Comparison of ENCODE assay signal across 8 mouse cellular contexts in genomic region chr12:24832438-24832837, GRCm38 (mm10). TPM values are rescaled to one million over a fixed set of nuclear protein-coding genes. Genes with fewer than 3 reads are reported as not detected.
DNase-seq lines count a peak whose midpoint lies in the region; ATAC-seq and TF ChIP-seq lines count a peak whose summit lies in the region.

No protein-coding gene starts in this region.

- TF ChIP-seq EP300 in CH12.LX (IDR thresholded peaks at IDR 0.05; ENCODE audit: low read length): no peak

- H3K36me3 ChIP-seq in CH12.LX (replicated peaks in 1 of 2; ENCODE audit: control insufficient read depth in 1 of 2, insufficient read depth in 1 of 2, low read length in 1 of 2): no peaks in the 10 kb centered on the region
- H3K36me3 ChIP-seq in forebrain, embryonic 13.5 days (ENCODE audit: poor library complexity, severe bottlenecking): no peaks in the 10 kb centered on the region
- H3K36me3 ChIP-seq in liver, embryonic 12.5 days: no peaks in the 10 kb centered on the region

- in situ Hi-C loops in CH12.LX (cut with MboI; ENCODE audit: low pct_ligation_motif_present, low pct_unique_long_range_greater_than_20kb, low sequenced_read_pairs): no loop called here

- H3K79me2 ChIP-seq in CH12.LX (replicated peaks; ENCODE audit: control insufficient read depth, extremely low read depth, insufficient read depth, poor library complexity, severe bottlenecking): no peaks in the 10 kb centered on the region

- WGBS in forebrain, embryonic 13.5 days: 23% methylated on average over 2 of the region's 2 CpGs
- 44% methylated on average over 2 of the region's 2 CpGs for WGBS in liver, embryonic 12.5 days (ENCODE audit: insufficient replicate concordance)

- TF ChIP-seq RAD21 in CH12.LX (IDR thresholded peaks at IDR 0.05; ENCODE audit: low read depth, low read length): no peak

- peak; percentile 30 for DNase-seq in heart, adult 11 months
- no peak for DNase-seq in heart, adult 8-10 months (ENCODE audit: low spot score)
- no peak for DNase-seq in CH12.LX (ENCODE audit: extremely low read depth)
- DNase-seq in c-Kit-positive CD71-positive TER-119-positive erythroid progenitor cells, embryonic 14.5 days (ENCODE audit: low spot score): no peak
- DNase-seq in frontal cortex, adult 2 months (ENCODE audit: extremely low spot score in 1 of 2, low spot score in 1 of 2): no peak

- no peak overlapping the region for H3K27ac ChIP-seq in CH12.LX (ENCODE audit: insufficient read depth, low read depth)
- H3K27ac ChIP-seq in forebrain, embryonic 13.5 days: no peak overlapping the region
- H3K27ac ChIP-seq in liver, embryonic 12.5 days: no peak overlapping the region

- TF ChIP-seq POLR2A in CH12.LX (IDR thresholded peaks at IDR 0.05; ENCODE audit: low read depth, low read length): no peak

- no peak overlapping the region for H3K4me3 ChIP-seq in CH12.LX (replicated peaks in 1 of 3; ENCODE audit: low read depth in 2 of 3, low read length in 2 of 3, poor library complexity in 1 of 3)
- H3K4me3 ChIP-seq in forebrain, embryonic 13.5 days: peak overlapping the region; percentile 88
- H3K4me3 ChIP-seq in liver, embryonic 12.5 days: peak overlapping the region; percentile 85

- no peak for ATAC-seq in forebrain, embryonic 13.5 days
- no peak for ATAC-seq in liver, embryonic 12.5 days
- ATAC-seq in megakaryocyte progenitor cell, adult 5-6 weeks (replicated peaks; ENCODE audit: poor library complexity): no peak

- peaks cover 2 to 9% of the 10 kb centered on the region in 2 experiments; a peak in 1 of 4 replicates for H3K4me1 ChIP-seq in CH12.LX (ENCODE audit: control insufficient read depth in 1 of 2, insufficient read depth in 2 of 2)
- H3K4me1 ChIP-seq in forebrain, embryonic 13.5 days: peaks cover 42% of the 10 kb centered on the region
- H3K4me1 ChIP-seq in liver, embryonic 12.5 days: peaks cover 47% of the 10 kb centered on the region

- H3K9me3 ChIP-seq in CH12.LX (replicated peaks; ENCODE audit: low read length): no peaks in the 10 kb centered on the region
- H3K9me3 ChIP-seq in forebrain, embryonic 13.5 days (replicated peaks): no peaks in the 10 kb centered on the region
- H3K9me3 ChIP-seq in liver, embryonic 12.5 days (replicated peaks): no peaks in the 10 kb centered on the region

- H3K27me3 ChIP-seq in CH12.LX (replicated peaks): peaks cover 20% of the 10 kb centered on the region
- H3K27me3 ChIP-seq in forebrain, embryonic 13.5 days: no peaks in the 10 kb centered on the region
- H3K27me3 ChIP-seq in liver, embryonic 12.5 days (replicated peaks): 0 out of 2 replicates have a peak, but pooled peaks cover 26% of the 10 kb centered on the region

- no peak overlapping the region for H3K9ac ChIP-seq in CH12.LX (ENCODE audit: insufficient read depth, low read depth)
- peak overlapping the region; percentile 92 for H3K9ac ChIP-seq in forebrain, embryonic 13.5 days
- H3K9ac ChIP-seq in liver, embryonic 12.5 days: peak overlapping the region; percentile 84

- H3K4me2 ChIP-seq in CH12.LX (ENCODE audit: insufficient read depth, low read depth, poor library complexity, severe bottlenecking): peak overlapping the region; percentile 96
- peak overlapping the region; percentile 70 for H3K4me2 ChIP-seq in forebrain, embryonic 13.5 days
- H3K4me2 ChIP-seq in liver, embryonic 12.5 days: peak overlapping the region; percentile 92

- dilution Hi-C loops in CH12.LX (cut with MboI; ENCODE audit: extremely low pct_ligation_motif_present, extremely low pct_unique_long_range_greater_than_20kb, low sequenced_read_pairs): no loop called here

- TF ChIP-seq CTCF in CH12.LX (conservative IDR thresholded peaks at IDR 0.05 in 1 of 2, IDR thresholded peaks at IDR 0.05 in 1 of 2; ENCODE audit: low read depth in 2 of 2, low read length in 2 of 2): no peak

TF ChIP-seq in CH12.LX, 34 proteins besides CTCF, POLR2A, EP300 and RAD21:
- TF ChIP-seq E2F4 (IDR thresholded peaks at IDR 0.05; ENCODE audit: insufficient replicate concordance, low read depth, low read length) (no peak), ZC3H11A (IDR thresholded peaks at IDR 0.05; ENCODE audit: low read depth, low read length) (no peak), MXI1 (IDR thresholded peaks at IDR 0.05; ENCODE audit: low read depth, low read length) (no peak), KAT2A (IDR thresholded peaks at IDR 0.05; ENCODE audit: insufficient replicate concordance, low read length) (no peak), USF1 (IDR thresholded peaks at IDR 0.05; ENCODE audit: low read depth, low read length) (no peak)

RNA-seq across cellular contexts. Expression of gene Mboat2, which starts 1.8 kb away (rescaled TPM):
- 10 to 100 TPM in 2 of 4 experiments, 1 to 10 TPM in 2; 9.6 to 13.6 (median 9.9) TPM for total RNA-seq in heart, adult 8-10 months (2022)
- total RNA-seq in CH12.LX (2012; rRNA removed) (0.25 and 0.76 TPM in 2 replicates), CH12.LX (2014; rRNA removed) (2.3 and 4.0 TPM in 2 replicates)
- polyA plus RNA-seq in CH12.LX (2012; ENCODE audit: insufficient read length, low read depth): 0.39 and 0.55 TPM in 2 replicates
- polyA plus RNA-seq in forebrain, embryonic 13.5 days (2015; fragmentation: Nextera tagmentation; extraction: Ambion mirVana): 61.0 and 66.5 TPM in 2 replicates
- 8.5 and 8.6 TPM in 2 replicates for polyA plus RNA-seq in liver, embryonic 12.5 days (2016; fragmentation: Nextera tagmentation; extraction: Ambion mirVana)
- 2.7 TPM in 2 replicates for total RNA-seq in megakaryocyte progenitor cell, adult 5-6 weeks (2015)
- 1.8 and 7.7 TPM in 2 replicates for total RNA-seq in megakaryocyte progenitor cell, adult 5-6 weeks (2017)
- polyA plus RNA-seq in frontal cortex, adult 2 months (2012; rRNA removed): 33.3 and 33.8 TPM in 2 replicates

Comparison
In these comparisons a context has a peak if more than half of its experiments do, and no peak if none do; other contexts are left out.
1. H3K4me3 ChIP-seq: peak in forebrain, embryonic 13.5 days (single experiment) and liver, embryonic 12.5 days (single experiment); none in CH12.LX (0 of 3).
2. Peak in every context shown above with its lines, with median percentiles within 50 percentile points of each other: H3K4me2 ChIP-seq.